8 mouse cellular contexts compared by ENCODE assay signal in the genomic region with DNA sequence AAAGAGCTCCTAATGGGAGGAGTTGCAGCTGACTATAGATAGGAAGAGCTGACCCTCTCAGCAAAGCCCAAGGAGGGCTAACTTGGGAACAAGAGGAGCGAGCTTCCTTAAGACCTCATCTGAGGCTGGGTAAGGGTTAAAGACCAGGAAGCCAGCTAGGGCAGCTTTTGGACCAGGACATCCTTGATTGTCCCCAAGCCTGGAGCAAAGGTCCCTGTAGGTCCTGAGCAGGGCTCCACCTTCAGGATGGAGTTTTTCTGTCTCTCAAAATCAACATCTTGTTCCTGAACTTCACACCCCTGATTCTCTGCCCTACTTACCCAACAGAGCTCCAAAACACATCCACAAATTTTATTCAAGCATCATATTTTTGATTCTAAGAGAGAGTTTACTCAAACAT. TPM values are rescaled to one million over a fixed set of nuclear protein-coding genes. Genes with fewer than 3 reads are reported as not detected.
DNase-seq lines count a peak whose midpoint lies in the region; ATAC-seq lines count a peak whose summit lies in the region.

No protein-coding gene starts in this region.

- H3K36me3 ChIP-seq in heart, embryonic 11.5 days (ENCODE audit: control insufficient read depth, insufficient read depth, low read length), result 0 out of 2 replicates have a peak, but pooled peaks cover 4% of the 10 kb centered on the region
- H3K36me3 ChIP-seq in hindbrain, embryonic 12.5 days, result no peaks in the 10 kb centered on the region
- peaks cover 6% of the 10 kb centered on the region; the same call in 1 of the 2 replicates for H3K36me3 ChIP-seq in limb, embryonic 12.5 days

- H3K4me1 ChIP-seq in heart, embryonic 11.5 days (ENCODE audit: control insufficient read depth, insufficient read depth, low read length), result peaks cover 22% of the 10 kb centered on the region
- H3K4me1 ChIP-seq in hindbrain, embryonic 12.5 days, result peaks cover 23% of the 10 kb centered on the region
- peaks cover 51% of the 10 kb centered on the region for H3K4me1 ChIP-seq in limb, embryonic 12.5 days (replicated peaks)

- no peaks in the 10 kb centered on the region for H3K27me3 ChIP-seq in heart, embryonic 11.5 days (ENCODE audit: control insufficient read depth, insufficient read depth, low read length)
- H3K27me3 ChIP-seq in hindbrain, embryonic 12.5 days, result peaks cover 4% of the 10 kb centered on the region
- no peaks in the 10 kb centered on the region for H3K27me3 ChIP-seq in limb, embryonic 12.5 days

- H3K9ac ChIP-seq in heart, embryonic 11.5 days (ENCODE audit: low read depth, low read length), result no peak overlapping the region
- H3K9ac ChIP-seq in hindbrain, embryonic 12.5 days, result no peak overlapping the region
- no peak overlapping the region for H3K9ac ChIP-seq in limb, embryonic 12.5 days (replicated peaks)

- peak overlapping the region; percentile 74 for H3K4me2 ChIP-seq in heart, embryonic 11.5 days
- peak overlapping the region; percentile 97 for H3K4me2 ChIP-seq in hindbrain, embryonic 12.5 days (replicated peaks)
- H3K4me2 ChIP-seq in limb, embryonic 12.5 days, result peak overlapping the region; percentile 82

- no peak for DNase-seq in heart, adult 9 months (ENCODE audit: low spot score in 2 of 2)
- peak; percentile 78 for DNase-seq in adipocyte (ENCODE audit: low spot score)
- no peak for DNase-seq in retina, embryonic 14.5 days (ENCODE audit: low spot score)
- no peak for DNase-seq in spleen, postnatal 4 days (ENCODE audit: low spot score in 2 of 2)
- no peak for DNase-seq in left cerebral cortex, adult 9 months (ENCODE audit: low spot score in 2 of 2)

- ATAC-seq in heart, embryonic 11.5 days (replicated peaks; ENCODE audit: insufficient number of reproducible peaks, low FRiP score, low TSS enrichment), result no peak
- ATAC-seq in hindbrain, embryonic 12.5 days (ENCODE audit: low FRiP score), result no peak
- no peak for ATAC-seq in limb, embryonic 12.5 days (ENCODE audit: insufficient number of reproducible peaks, insufficient read depth, low FRiP score, low TSS enrichment, low read depth)

- H3K4me3 ChIP-seq in heart, embryonic 11.5 days (ENCODE audit: low read depth, low read length), result no peak overlapping the region
- H3K4me3 ChIP-seq in hindbrain, embryonic 12.5 days, result no peak overlapping the region
- peak overlapping the region; percentile 74 for H3K4me3 ChIP-seq in limb, embryonic 12.5 days (replicated peaks)

- H3K27ac ChIP-seq in heart, embryonic 11.5 days (ENCODE audit: low read depth, low read length), result peak overlapping the region; percentile 10
- no peak overlapping the region; the same call in 1 of the 2 replicates for H3K27ac ChIP-seq in hindbrain, embryonic 12.5 days
- peak overlapping the region; percentile 81 for H3K27ac ChIP-seq in limb, embryonic 12.5 days

- 25% methylated on average over 1 of the region's 1 CpGs for WGBS in heart, embryonic 11.5 days (ENCODE audit: insufficient replicate concordance)
- 65% methylated on average over 1 of the region's 1 CpGs for WGBS in hindbrain, embryonic 12.5 days
- WGBS in limb, embryonic 12.5 days, result 52% methylated on average over 1 of the region's 1 CpGs

- no peaks in the 10 kb centered on the region for H3K9me3 ChIP-seq in heart, embryonic 11.5 days (replicated peaks; ENCODE audit: control insufficient read depth, low read length)
- no peaks in the 10 kb centered on the region for H3K9me3 ChIP-seq in hindbrain, embryonic 12.5 days (replicated peaks)
- no peaks in the 10 kb centered on the region for H3K9me3 ChIP-seq in limb, embryonic 12.5 days

RNA-seq across cellular contexts. Expression of gene Pdzrn3, which starts 3.5 kb away (rescaled TPM):
- 9.5 and 10.5 TPM in 2 replicates for polyA plus RNA-seq in heart, embryonic 11.5 days (2014; fragmentation: Nextera tagmentation; extraction: Ambion mirVana)
- polyA plus RNA-seq in hindbrain, embryonic 12.5 days (2016; fragmentation: Nextera tagmentation; extraction: Ambion mirVana), result 27.2 and 31.0 TPM in 2 replicates
- 10.8 and 14.1 TPM in 2 replicates for polyA plus RNA-seq in limb, embryonic 12.5 days (2016; fragmentation: Nextera tagmentation; extraction: Ambion mirVana)
